Mouse (Mus musculus) cerebellum, adult 2 months (tissue): Measurements from ENCODE around the gene Nrxn1.

Source experiments
- CTCF ChIP-seq: fragments of 200-500 bp; IDR thresholded peaks from 2 replicates; pipeline ENCODE4 v1.5.1; 2011; ENCODE audit warnings: low read depth, mild to moderate bottlenecking, control low read depth, low read length, moderate library complexity, borderline replicate concordance; ENCODE audit not compliant: insufficient read depth
- POLR2A ChIP-seq: fragments of 200-500 bp; IDR thresholded peaks from 2 replicates; pipeline ENCODE4 v1.6.1; 2011; ENCODE audit warnings: low read length, control low read depth, borderline replicate concordance; ENCODE audit not compliant: insufficient read depth

GRCm38 (mm10) chr17:90994247-90994646 lies 98.6 kb downstream of the Nrxn1 start:
- TF ChIP-seq CTCF (no peak), POLR2A (no peak)
